Mouse (Mus musculus) heart, embryonic 14.5 days (tissue): ENCODE measurements around the gene Arhgef2. TPM values are rescaled to one million over a fixed set of nuclear protein-coding genes. Genes with fewer than 3 reads are reported as not detected.

ENCODE experiments used
- ATAC-seq: fragments of 200-750 bp; cut with Nextera tagmentation; 2 replicates; pipeline ENCODE4 v1.8.0; 2017; ENCODE audit warnings: low read depth, moderate TSS enrichment; ENCODE audit not compliant: insufficient number of reproducible peaks, insufficient read depth, low FRiP score
- H3K27ac ChIP-seq, 2 experiments: fragments of 200-500 bp in 1 of 2; fragments of 300-500 bp in 1 of 2; sonication (generic) in 1 of 2; replicated peaks in 1 of 2; 2 replicates each; pipeline ENCODE4 v1.5.1; 2012 to 2014; ENCODE audit warnings: low read depth in 2 of 2, low read length in 2 of 2, control low read depth in 1 of 2, mild to moderate bottlenecking in 1 of 2, mixed read lengths in 1 of 2; ENCODE audit not compliant: control insufficient read depth in 1 of 2, insufficient read depth in 1 of 2
- H3K27me3 ChIP-seq: fragments of 300-500 bp; sonication (generic); 2 replicates; pipeline ENCODE4 v1.6.1; 2014; ENCODE audit warnings: mild to moderate bottlenecking, low read length, control low read depth; ENCODE audit not compliant: control insufficient read depth, insufficient read depth
- H3K36me3 ChIP-seq: fragments of 300-500 bp; sonication (generic); 2 replicates; pipeline ENCODE4 v1.6.1; 2014; ENCODE audit warnings: mild to moderate bottlenecking, control low read depth, low read length, mixed read lengths; ENCODE audit not compliant: control insufficient read depth, insufficient read depth
- H3K4me1 ChIP-seq, 2 experiments: fragments of 200-500 bp in 1 of 2; fragments of 300-500 bp in 1 of 2; sonication (generic) in 1 of 2; 2 replicates each; pipeline ENCODE4 v1.6.1; 2012 to 2014; ENCODE audit warnings: low read length in 2 of 2, control low read depth in 1 of 2, mixed read lengths in 1 of 2; ENCODE audit not compliant: control insufficient read depth in 2 of 2, insufficient read depth in 2 of 2
- H3K4me2 ChIP-seq: fragments of 300-500 bp; sonication (generic); 2 replicates; pipeline ENCODE4 v1.6.1; 2014; ENCODE audit warnings: mild to moderate bottlenecking, low read length
- H3K4me3 ChIP-seq, 2 experiments: fragments of 200-500 bp in 1 of 2; fragments of 300-500 bp in 1 of 2; sonication (generic) in 1 of 2; 2 replicates each; pipeline ENCODE4 v1.5.1; 2012 to 2014; ENCODE audit warnings: low read length in 2 of 2, mild to moderate bottlenecking in 2 of 2, control low read depth in 1 of 2, low read depth in 1 of 2, moderate library complexity in 1 of 2; ENCODE audit not compliant: control insufficient read depth in 1 of 2, insufficient read depth in 1 of 2
- H3K9ac ChIP-seq: fragments of 300-500 bp; sonication (generic); 2 replicates; pipeline ENCODE4 v1.6.1; 2014; ENCODE audit warnings: mild to moderate bottlenecking, low read length
- H3K9me3 ChIP-seq: fragments of 300-500 bp; sonication (generic); 2 replicates; pipeline ENCODE4 v1.6.1; 2016; ENCODE audit warnings: low read length, control low read depth; ENCODE audit not compliant: control insufficient read depth
- WGBS: fragments of 180-500 bp; shearing (Covaris S2); extraction: QIAGEN DNeasy Blood & Tissue Kit; methylation state at CpG from one replicate; pipeline ENCODE4 v1.1.7; 2014; 5-methylcytosine and 5-hydroxymethylcytosine counted together
- polyA plus RNA-seq: library from polyadenylated mRNA; unstranded; fragments of >200 nt; fragmentation: Nextera tagmentation; extraction: Ambion mirVana; gene quantifications from 2 replicates; pipeline ENCODE4 v1.2.1, GENCODE M21; 2014

The Arhgef2 gene
- polyA plus RNA-seq, 1 experiment from 2014 or later, result 94.2 TPM

DNA sequence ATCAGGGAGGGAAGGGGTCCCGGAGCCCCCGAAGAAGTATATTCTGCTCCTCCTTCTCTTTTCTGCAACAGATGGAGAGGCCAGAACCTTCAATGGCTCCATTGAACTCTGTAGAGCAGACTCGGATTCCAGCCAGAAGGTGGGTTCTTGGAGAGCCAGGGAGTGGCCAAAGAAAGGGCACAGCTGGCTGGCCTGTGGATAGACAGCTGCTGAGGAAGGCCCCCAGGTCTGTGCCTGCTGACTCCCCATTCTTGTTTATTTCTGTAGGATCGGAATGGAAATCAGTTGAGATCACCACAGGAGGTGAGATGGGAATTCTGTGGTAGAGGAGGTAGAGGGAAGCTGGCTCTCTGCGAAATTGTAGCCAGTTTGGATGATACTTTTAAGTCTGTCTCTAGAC is 37.3 kb downstream of the Arhgef2 start:
- Histone ChIP-seq H3K4me1 (no peaks in the 10 kb centered on the region), H3K9ac (no peak overlapping the region)

DNA sequence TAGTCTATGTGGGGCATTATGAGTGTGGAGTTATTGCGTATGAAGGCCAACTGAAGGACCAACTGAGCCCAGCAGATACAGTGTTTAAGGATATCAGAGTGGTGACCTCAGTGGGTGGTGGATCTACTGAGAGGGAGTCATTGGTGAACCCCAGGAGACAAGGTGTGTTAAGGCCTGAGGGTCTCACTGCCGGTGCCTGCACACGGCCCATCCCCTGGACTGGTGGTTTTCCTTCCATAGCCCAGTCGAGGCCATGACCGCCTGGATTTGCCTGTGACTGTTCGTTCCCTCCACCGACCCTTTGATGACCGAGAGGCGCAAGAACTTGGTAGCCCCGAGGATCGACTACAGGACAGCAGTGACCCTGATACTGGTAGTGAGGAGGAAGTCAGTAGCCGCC is 40.2 kb downstream of the Arhgef2 start:
- no peak for ATAC-seq
- no peak overlapping the region for H3K4me3 ChIP-seq
- no peak overlapping the region for H3K9ac ChIP-seq
- no peak overlapping the region for H3K4me2 ChIP-seq
- peaks cover 78% of the 10 kb centered on the region for H3K36me3 ChIP-seq
- H3K27me3 ChIP-seq, result no peaks in the 10 kb centered on the region
- WGBS, result 84% methylated on average over 12 of the region's 12 CpGs
- H3K27ac ChIP-seq, result no peak overlapping the region
- no peaks in the 10 kb centered on the region for H3K4me1 ChIP-seq
- no peaks in the 10 kb centered on the region for H3K9me3 ChIP-seq

More for the DNA sequence above, 37.3 kb downstream of the Arhgef2 start:
- ATAC-seq, result no peak
- Histone ChIP-seq H3K27me3 (no peaks in the 10 kb centered on the region), H3K4me2 (no peak overlapping the region), H3K27ac (no peak overlapping the region), H3K4me3 (no peak overlapping the region), H3K36me3 (peaks cover 100% of the 10 kb centered on the region), H3K9me3 (no peaks in the 10 kb centered on the region)
- WGBS, result 85% methylated on average over 5 of the region's 5 CpGs

DNA sequence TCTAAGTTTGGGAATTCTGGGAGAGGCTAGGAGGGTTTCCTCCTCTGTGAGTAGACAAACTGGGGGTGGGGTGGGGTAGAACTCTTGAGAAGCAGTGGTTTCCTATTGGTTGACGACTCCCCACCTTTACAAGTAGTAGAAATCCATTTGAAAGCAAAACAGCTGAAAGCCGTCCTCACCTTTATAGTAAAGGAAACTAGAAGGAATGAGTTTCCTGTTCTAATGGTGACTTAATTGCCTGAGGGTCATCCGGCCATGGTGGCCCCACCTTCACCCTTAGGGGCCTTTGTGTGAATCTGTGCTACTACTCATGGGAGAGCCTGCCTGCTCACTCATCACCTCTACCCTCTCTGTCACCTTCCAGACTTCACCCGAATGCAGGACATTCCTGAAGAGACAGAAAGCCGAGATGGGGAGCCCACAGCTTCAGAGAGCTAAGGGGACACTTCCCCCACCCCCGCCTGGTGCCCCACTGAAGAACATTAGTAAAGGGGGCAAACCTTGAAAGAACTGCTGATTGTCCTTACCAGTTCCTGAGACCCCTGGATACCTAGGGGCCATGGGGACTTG is 40.7 kb downstream of the Arhgef2 start:
- no peak for ATAC-seq
- WGBS, result 65% methylated on average over 6 of the region's 6 CpGs

DNA sequence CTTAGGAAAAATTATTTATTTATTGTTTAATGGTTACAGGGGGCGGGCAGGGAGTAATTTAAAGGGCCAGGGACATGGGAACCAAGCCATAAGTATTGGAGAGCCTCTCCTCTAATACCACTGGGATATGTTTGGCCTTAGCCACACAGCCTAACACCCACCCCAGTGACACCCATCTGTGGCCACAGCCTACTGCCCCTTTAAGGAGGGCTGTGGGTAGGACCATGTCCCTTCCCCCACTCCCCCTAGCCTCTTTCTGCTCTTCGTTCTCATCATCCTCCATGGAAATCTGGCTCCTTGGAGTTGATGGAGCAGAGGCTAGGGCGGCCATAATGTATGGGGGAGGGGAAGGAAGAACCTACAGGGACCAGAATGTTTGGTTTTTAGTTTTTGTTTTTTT is 41.3 kb downstream of the Arhgef2 start:
- WGBS, result 87% methylated on average over 3 of the region's 3 CpGs
- Histone ChIP-seq H3K9me3 (no peaks in the 10 kb centered on the region), H3K4me1 (no peaks in the 10 kb centered on the region), H3K27ac (no peak overlapping the region), H3K36me3 (peaks cover 67% of the 10 kb centered on the region), H3K4me3 (no peak overlapping the region), H3K4me2 (no peak overlapping the region), H3K27me3 (no peaks in the 10 kb centered on the region), H3K9ac (no peak overlapping the region)
- no peak for ATAC-seq

More for the DNA sequence above, 40.7 kb downstream of the Arhgef2 start:
- no peak overlapping the region for H3K4me3 ChIP-seq
- H3K4me1 ChIP-seq, result no peaks in the 10 kb centered on the region
- no peak overlapping the region for H3K4me2 ChIP-seq
- H3K9ac ChIP-seq, result no peak overlapping the region
- H3K27ac ChIP-seq, result no peak overlapping the region
- no peaks in the 10 kb centered on the region for H3K9me3 ChIP-seq
- peaks cover 72% of the 10 kb centered on the region for H3K36me3 ChIP-seq
- H3K27me3 ChIP-seq, result no peaks in the 10 kb centered on the region

DNA sequence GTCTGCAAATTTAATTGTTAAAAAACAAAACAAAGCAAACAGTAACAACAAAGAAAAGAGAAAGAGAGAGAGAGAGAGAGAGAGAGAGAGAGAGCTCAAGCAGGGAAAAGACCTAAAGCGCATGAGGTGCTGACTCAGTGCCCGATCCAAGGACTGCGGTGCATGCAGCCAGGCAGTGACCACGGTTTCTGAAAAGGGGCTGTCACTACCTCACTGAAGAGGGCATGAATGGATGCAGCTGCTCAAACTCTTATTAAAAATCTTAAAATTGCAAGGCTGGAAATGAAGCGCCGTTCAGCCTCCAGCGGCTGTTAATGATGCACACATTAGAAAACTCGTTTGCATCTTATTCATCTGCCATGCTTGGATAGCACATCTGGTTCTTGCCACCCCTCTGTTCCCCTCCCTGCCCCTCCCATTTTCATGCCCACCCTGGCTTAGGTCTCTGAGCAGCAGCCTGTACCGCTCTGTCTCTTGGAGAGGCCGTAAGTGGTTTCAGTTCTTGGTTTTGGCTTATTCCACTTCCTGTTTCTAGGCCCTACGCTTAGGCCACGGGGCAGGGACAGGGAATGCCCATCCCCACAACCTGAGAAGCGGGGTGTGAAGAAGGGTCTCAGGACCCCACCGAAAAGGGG is 42.1 kb downstream of the Arhgef2 start:
- 87% methylated on average over 14 of the region's 14 CpGs for WGBS
- H3K4me1 ChIP-seq, result peaks cover 0 to under 1% of the 10 kb centered on the region in 2 experiments; a peak in 2 of 4 replicates
- no peak overlapping the region for H3K27ac ChIP-seq
- no peak overlapping the region for H3K4me2 ChIP-seq
- peaks cover 59% of the 10 kb centered on the region for H3K36me3 ChIP-seq
- no peaks in the 10 kb centered on the region for H3K9me3 ChIP-seq
- no peak overlapping the region for H3K9ac ChIP-seq
- no peak for ATAC-seq
- H3K27me3 ChIP-seq, result no peaks in the 10 kb centered on the region
- H3K4me3 ChIP-seq, result no peak overlapping the region

DNA sequence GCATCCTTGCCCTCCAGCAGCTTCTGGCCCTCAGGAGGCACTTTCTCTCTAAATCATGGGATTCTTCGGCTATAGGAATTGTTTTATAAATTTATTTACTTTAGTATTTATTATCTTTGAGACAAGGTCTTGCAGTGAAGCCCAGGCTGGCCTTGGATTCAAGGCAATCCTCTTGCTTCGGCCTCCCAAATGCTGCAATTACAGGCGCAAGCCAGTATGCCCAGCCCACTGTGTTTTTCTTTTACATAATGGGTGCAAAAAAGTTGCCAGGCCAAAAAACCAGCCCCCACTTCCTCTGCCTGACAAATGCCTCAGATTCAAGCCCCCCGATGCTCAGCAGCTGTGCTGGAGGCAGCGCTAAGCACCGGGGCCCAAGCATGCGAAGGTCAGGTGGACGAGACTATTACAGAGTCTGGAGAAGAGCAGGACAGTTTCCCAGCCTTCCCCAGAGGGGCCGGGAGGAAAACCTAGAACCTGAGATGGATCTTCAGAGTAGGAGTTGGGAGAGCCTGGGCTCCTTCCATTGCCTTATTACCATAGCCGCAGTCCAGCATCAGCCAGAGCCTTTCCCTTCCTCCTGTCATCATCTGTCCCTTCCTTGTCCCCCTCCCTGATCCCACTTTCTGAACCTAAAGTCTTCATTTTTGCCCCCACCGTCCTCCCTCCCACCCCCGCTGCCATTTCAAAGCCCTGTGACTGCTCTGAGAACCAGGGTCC is 42.8 kb downstream of the Arhgef2 start:
- no peak overlapping the region for H3K4me3 ChIP-seq
- peaks cover 2 to 3% of the 10 kb centered on the region in 2 experiments; a peak in 2 of 4 replicates for H3K4me1 ChIP-seq
- H3K27ac ChIP-seq, result no peak overlapping the region
- H3K4me2 ChIP-seq, result no peak overlapping the region
- H3K9ac ChIP-seq, result no peak overlapping the region
- no peaks in the 10 kb centered on the region for H3K27me3 ChIP-seq
- H3K36me3 ChIP-seq, result peaks cover 51% of the 10 kb centered on the region
- no peak for ATAC-seq
- 82% methylated on average over 12 of the region's 12 CpGs for WGBS
- H3K9me3 ChIP-seq, result no peaks in the 10 kb centered on the region

DNA sequence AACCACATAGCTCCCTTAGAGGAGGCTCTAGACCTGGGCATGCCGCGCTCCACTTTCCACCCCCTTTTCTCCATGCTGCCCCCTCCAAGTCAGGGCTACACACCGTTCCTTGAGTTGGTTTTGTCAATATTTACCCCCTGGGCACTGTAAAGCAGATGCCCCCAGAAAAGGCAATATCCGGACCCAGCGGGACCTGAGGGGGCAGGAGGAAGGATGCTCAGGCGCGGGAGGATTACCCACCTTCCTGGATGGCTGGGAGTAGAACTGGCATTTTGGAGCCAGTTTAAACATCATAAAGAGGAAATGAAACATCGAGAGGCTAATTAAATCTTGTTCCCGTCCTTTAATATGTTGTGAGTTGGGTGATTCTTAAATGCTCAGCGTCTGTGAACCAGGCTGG is 43.4 kb downstream of the Arhgef2 start:
- Histone ChIP-seq H3K27ac (no peak overlapping the region), H3K9me3 (no peaks in the 10 kb centered on the region), H3K36me3 (peaks cover 46% of the 10 kb centered on the region), H3K27me3 (no peaks in the 10 kb centered on the region), H3K4me1 (peaks cover 6 to 7% of the 10 kb centered on the region in 2 experiments), H3K4me3 (no peak overlapping the region), H3K9ac (no peak overlapping the region), H3K4me2 (no peak overlapping the region)
- 84% methylated on average over 10 of the region's 10 CpGs for WGBS
- ATAC-seq, result no peak
